Mouse (Mus musculus) cerebellum, postnatal 14 days (tissue): ENCODE measurements around the gene Ppox.

Experiments
- DNase-seq, 2 experiments: peaks; one replicate each; pipeline ENCODE4 v3.0.0; 2021; ENCODE audit warnings: mixed read lengths in 2 of 2

Ppox gene

GRCm38 (mm10) chr1:171285096-171285892 lies 4.3 kb upstream of the Ppox start:
- peak in 1 of 2 experiments; percentile 3 for DNase-seq

GRCm38 (mm10) chr1:171284491-171284890 lies 3.5 kb upstream of the Ppox start:
- peak in 1 of 2 experiments; percentile 13 for DNase-seq

- peak in 1 of 2 experiments; percentile 5 for DNase-seq
These were observed 2.5 kb upstream of the Ppox start for GRCm38 (mm10) chr1:171283188-171284160.

- peak in 1 of 2 experiments; percentile 25 for DNase-seq
These were observed 1.3 kb upstream of the Ppox start for GRCm38 (mm10) chr1:171282086-171282805.

GRCm38 (mm10) chr1:171281528-171281923 lies 540 bp upstream of the Ppox start:
- peak; percentile 80 to 88 for DNase-seq

GRCm38 (mm10) chr1:171280250-171280915 lies 603 bp downstream of the Ppox start:
- peak; percentile 2 to 17 for DNase-seq

- peak in 1 of 2 experiments; percentile 12 for DNase-seq
These were observed 1.3 kb downstream of the Ppox start for GRCm38 (mm10) chr1:171279721-171280120.

GRCm38 (mm10) chr1:171279012-171279705 lies 1.8 kb downstream of the Ppox start:
- DNase-seq, result peak in 1 of 2 experiments; percentile 1

GRCm38 (mm10) chr1:171278436-171278835 lies 2.5 kb downstream of the Ppox start:
- DNase-seq, result no peak

- no peak for DNase-seq
These were observed 3.2 kb downstream of the Ppox start for GRCm38 (mm10) chr1:171277736-171278135.

GRCm38 (mm10) chr1:171276110-171276748 lies 4.8 kb downstream of the Ppox start:
- no peak for DNase-seq

GRCm38 (mm10) chr1:171275144-171275734 lies 5.7 kb downstream of the Ppox start:
- no peak for DNase-seq

GRCm38 (mm10) chr1:171274171-171274570 lies 6.8 kb downstream of the Ppox start:
- no peak for DNase-seq

GRCm38 (mm10) chr1:171272086-171272485 lies 8.9 kb downstream of the Ppox start:
- DNase-seq, result no peak

GRCm38 (mm10) chr1:171271622-171272021 lies 9.4 kb downstream of the Ppox start:
- DNase-seq, result no peak

GRCm38 (mm10) chr1:171271196-171271595 lies 9.8 kb downstream of the Ppox start:
- no peak for DNase-seq

- peak in 1 of 2 experiments; percentile 71 for DNase-seq
These were observed 10.4 kb downstream of the Ppox start for GRCm38 (mm10) chr1:171270573-171270900.

GRCm38 (mm10) chr1:171269848-171270572 lies 11.0 kb downstream of the Ppox start, which contains the start of gene B4galt3:
Gene B4galt3, plus strand, starts transcription at chr1:171270328.
- DNase-seq, result peak; percentile 98 to 99

- no peak for DNase-seq
These were observed 12.6 kb downstream of the Ppox start for GRCm38 (mm10) chr1:171268341-171268740.
